Mouse (Mus musculus) neural tube, embryonic 10.5 days (tissue): ENCODE measurements around the gene Kbtbd2.
A peak's percentile ranks its signal among the peaks of the same experiment; 100 is the strongest.

Experiments used
- DNase-seq: peaks from one replicate; pipeline ENCODE4 v3.0.0-alpha.2; 2017; ENCODE audit warnings: low spot score; ENCODE audit errors: extremely low spot score

Kbtbd2 gene

DNA sequence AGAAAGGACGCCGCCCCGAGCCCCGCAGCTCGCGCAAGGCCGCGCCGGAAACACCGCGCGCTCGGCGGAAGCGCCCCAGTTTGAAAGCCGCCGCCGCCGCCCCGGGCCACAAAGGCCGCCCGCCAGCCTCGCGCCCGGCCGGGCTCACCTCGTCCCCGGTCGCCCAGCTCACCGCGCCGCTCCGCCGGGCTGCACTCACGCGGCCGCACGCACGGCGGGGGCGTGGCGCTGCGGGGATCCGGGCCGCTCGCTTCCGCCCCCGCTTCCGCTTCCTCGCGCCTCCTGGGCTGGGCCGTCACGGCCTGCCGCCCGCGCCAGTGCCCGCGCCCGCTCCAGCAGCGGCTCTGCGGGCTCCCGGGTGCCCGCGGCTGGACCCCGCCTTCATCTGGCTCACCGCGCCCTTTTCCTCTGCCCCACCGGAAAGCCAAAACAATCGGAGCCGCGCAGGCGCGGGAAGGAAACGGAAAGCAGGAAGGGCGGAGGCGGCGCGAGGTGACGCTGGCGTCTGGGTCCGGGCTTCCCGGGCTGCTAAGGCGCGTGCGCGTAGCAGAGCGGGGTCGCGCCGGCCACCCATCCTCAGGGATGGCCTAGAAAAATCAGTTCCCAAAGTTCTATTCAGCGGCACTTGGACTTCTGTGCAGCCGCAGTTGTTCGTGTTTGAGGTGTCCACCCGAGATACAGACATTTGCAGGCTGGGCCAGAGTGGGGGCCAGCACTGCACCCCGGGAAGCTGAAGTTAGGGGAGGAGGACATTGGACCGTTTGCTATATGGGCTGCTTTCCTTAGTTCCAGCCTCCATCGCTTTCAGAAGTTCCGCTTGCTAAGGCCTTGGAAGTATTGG lies at the start of gene Kbtbd2:
Gene Kbtbd2, minus strand, starts transcription at position 503 of the 841 bp plus-strand sequence.
- peak; percentile 92 for DNase-seq

DNA sequence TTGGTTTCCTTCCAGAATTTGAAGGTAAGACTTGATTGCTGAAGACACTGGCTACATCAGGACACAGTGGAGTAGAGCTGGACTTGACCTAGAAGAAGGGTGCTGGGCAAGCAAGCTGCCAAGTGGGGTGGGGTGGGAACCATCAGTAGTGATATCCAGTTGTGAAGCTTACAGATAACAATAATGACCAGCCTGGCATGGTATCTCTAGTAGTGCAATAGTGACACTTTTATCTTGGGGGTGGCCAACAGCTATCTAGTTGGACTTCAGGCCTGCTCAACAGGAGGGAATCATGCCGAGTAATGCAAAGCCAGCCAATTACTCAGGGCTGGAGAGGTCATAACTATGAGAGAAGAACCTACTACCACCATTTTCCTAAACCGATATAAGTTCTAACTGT lies 46.8 kb upstream of the Kbtbd2 start:
- DNase-seq = no peak

DNA sequence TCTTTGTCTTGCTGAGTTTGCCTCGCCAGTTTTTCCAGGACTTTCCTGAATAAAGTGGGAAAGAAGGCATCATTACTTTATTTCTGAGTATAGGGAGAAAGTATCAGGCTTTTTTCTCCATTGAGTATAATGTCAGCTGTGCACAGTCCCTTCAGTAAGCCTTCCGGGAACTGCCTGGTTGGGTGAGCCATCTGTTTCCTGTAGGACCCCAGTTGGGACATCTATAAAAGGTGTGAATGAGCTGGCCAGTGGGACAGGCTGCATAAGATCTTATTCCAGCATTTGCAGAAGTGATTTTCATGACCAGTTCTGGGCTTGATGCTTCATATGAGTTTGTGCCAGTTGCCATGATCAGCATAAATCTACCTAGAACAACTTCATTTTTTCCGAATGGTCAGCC lies 45.6 kb upstream of the Kbtbd2 start:
- no peak for DNase-seq

DNA sequence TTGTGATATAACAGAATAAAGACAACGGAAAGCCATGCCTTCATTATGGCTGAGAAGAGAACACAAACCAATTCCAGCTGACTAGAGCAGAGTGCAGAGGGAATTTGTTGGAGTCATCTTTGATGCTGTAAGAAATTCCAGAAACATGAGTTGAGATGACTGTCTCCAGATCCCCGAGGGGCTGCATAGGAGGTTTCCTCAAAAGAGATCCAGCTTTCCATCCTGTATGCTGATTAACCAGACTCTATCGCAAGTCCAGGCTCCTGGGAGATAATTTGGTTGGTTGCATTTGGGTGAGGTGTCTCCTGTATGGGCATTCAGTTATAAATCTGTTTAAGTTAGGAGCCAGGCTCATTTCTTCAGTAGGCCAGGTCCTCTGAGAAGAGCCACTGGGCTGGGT lies 40.0 kb upstream of the Kbtbd2 start:
- no peak for DNase-seq

DNA sequence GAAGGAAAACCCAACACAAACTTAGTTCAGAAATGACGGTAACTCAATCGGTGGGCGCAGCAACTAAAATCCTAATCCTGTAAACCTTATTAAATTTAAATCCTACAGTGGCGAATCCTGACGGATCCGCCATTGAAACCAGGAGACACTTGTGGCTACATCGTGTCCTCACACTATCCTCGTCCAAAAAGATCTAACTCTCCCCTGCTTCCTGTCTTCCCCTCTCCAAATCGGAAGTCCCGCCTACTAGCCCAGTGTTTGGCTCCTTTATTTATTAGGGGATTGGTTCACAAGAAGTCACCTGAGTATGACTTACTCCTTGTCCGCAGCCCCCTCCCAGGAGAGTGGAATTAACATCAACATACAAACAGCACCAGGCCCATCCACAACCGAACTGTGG lies 39.6 kb upstream of the Kbtbd2 start:
- DNase-seq = no peak

DNA sequence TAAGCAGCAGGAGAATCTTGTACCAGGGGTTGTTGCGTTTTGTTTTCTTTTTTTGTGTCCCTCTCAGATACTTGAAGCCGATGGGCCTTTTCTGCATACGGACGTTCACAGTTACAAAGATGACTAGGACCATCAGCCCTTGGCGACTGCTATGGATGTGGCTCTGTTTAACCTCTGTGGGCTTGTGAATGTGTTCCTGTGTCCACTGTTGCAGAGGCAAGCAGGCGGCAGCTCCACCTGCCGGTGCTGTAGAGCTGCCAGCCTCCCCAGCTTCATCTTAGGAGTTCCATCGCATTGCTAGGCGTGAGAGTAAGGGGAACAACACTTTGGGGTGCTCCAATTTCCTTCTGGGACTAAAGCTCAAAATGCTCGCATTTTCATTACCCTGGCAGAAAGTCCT lies 37.9 kb upstream of the Kbtbd2 start:
- no peak for DNase-seq

DNA sequence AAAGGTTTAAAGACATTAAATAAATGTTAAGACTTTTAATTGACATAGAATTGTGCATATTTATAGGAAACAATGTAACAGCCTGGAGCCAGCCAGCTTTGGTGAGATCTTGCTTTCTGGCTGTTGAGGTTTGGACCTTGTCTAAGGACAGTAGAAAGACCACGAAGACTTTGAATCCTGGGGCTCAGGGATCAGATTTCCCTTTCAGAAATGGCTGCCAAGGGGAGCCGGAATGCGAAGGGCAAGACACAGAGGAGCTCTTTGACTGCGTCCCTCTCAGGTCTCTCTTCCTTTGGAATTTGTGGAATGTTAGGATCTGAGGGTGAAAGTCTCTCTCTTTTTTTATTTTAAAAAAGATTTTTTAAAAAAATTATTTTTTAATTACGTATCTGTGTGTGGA lies 37.2 kb upstream of the Kbtbd2 start:
- DNase-seq = no peak

DNA sequence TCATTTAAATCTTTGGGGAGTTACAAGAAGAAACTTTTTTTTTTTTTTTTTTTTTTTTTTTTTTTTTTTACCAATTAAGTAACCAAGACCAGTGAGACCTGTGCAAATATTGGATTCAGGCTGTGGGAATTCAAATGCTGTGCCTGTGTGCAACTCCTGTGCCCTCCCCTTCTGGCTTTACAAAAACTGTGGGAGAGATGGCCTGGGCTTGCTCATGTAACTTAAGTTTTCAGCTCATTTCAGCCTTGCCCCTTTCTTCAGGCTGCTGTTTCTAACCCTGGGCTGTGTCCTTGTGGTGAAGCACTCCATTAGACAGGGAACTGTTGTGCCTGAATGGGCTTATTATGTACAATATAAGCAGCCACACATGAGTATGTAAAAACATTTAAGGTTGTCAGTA lies 35.2 kb upstream of the Kbtbd2 start:
- peak; percentile 27 for DNase-seq

DNA sequence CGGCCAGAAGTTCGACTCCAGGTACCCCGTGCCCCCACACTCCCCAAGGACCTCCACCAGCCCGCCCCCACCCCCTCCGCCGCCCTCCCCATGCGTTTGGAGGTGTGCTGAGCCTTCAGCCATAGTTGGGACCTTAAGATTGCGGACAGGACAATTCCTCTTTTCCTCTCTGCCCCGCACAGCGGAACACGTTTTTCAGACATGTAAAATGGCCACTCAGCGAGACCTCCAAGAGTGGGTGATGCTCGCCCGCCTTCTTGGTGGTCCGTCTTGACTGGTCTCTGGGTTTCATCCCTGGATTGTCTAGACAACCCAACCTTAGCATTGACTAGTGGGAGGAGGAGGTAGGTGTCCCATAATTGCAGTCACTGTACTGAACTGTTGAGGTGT lies 34.8 kb upstream of the Kbtbd2 start:
- no peak for DNase-seq

DNA sequence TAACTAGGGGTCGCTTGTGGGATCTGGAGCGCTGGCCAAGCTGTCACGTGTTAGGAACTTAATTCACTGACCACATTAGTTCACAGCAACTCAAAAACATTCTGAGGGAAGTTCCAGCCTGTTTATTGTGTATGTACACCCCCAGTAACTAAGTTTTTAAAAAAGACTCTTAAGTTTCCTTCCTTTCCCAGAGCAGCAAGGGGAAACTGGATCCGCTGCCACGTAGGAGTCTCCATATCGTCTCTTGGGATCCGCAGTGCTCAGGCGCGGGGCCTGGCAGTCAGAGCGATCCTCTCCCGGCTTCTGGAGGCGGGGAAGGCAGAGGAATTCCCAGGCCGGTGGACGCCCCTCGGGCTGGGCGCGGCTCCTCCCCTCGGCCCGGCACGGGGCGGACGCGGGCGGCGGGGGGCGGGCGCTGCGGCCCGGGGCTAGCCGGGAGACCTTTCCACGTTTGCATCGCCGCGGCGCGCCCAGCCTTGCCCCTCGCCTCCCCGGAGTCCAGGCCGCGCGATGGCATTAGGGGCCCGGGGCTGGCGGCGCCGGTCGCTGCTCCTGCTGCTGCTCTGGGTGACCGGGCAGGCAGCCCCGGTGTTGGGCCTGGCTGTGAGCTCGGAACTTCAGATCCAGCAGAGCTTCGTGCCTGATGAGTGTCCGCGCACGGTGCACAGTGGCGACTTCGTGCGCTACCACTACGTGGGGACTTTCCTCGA lies 34.2 kb upstream of the Kbtbd2 start, which contains the start of gene Fkbp9:
Gene Fkbp9, plus strand, starts transcription at position 363 of the 710 bp plus-strand sequence.
- DNase-seq = peak; percentile 81

DNA sequence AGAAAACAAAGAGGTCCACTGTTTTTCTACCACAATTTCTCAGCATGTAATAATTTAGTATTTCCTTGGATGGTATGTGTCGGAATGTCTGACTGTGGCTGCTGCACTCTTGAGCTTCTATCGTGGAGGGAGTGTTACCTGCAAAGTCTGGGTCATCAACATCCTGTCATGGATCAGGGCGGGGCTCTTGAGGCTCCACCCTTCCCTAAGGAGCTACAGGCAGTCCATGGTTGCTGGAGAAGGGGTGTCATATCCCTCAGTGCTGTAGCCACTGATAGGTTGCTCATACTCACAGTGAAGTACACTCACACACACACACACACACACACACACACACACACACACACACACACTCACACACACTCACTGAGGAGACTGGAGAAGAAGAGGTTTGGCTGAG lies 28.0 kb upstream of the Kbtbd2 start:
- DNase-seq = no peak

DNA sequence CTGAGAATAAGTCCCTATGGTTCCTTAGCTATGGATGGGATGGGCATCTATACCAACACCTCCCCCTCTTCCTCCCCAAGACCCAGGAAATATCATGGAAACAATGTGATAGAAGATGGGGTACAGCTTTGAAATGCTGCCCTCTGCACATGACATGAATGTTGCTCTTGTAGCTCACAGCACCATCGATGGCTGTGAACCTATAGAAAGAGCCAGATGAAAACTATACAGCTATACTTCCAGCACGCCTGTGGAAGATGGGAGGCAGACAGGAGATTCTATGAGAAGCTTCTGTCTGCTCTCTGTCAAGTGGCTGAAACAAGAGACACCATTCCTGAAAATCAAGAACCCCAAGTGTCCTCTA lies 21.5 kb upstream of the Kbtbd2 start:
- DNase-seq = no peak

DNA sequence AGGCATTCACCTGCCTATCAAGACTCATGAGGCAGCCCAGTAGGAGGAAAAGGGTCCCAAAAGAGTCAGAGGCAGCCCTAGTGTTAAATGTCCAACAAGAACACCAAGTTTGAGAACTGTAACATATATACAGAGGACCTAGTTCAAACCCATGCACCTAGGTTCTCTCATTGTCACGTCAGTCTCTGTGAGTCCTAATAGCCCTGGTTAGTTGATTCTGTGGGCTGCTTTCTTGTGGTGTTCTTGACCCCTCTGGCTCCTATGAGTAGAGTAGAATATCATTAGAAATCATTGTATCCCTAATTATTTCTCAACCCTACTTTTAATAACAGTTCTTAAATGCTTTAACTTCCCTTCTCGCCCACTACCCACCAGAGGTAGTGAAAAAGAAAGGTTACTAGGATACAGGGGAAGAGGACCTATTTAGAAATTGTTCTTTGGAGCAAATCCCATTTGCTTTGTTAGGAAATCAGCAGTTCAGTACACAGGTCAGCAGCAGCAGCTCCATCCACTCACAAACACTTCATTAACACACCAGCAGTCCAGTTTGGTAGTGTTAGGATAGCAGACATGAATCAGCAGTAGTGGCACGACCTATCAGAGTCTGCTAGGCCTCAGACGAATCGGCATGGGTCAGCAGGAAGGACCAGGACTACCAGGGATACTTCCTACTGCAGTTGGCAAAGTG lies 21.0 kb upstream of the Kbtbd2 start:
- DNase-seq = no peak

DNA sequence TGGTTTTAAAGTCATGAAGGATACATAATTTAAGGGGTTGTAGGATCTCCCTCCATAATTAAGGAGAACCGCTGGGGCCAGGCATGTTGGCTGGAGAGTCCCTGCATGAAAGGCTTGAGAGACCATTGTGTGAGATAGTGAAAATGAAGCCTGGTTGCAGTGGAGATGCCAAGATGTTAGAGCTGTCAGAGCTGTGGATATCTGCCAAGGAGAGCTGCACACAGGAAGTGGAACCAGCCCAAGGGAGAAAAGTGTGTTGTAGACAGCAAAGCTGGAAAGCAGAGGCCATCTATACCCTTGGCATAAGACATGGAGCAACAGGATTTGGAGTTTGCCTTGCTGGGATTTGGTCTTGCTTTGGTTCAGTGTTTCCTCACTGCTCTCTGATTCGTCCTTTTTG lies 15.7 kb upstream of the Kbtbd2 start:
- no peak for DNase-seq

DNA sequence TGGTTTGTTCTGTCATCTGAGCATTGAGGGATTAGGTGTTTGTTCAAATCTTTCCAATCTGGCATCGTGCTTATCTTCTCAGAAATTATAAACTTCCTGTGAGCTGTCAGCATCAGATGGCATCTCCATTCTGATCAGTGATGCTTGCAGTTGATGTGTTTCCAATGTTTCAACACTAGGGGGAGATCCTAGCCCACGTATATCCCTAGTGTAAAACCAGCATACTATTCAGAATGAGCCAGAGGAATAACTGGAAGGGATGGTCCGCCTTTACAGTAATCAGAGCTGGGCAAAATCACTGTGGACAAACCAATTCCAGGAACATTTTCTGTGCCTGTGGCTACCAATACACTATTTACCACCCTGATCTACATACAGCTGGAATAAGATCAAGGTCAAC lies 11.0 kb upstream of the Kbtbd2 start:
- no peak for DNase-seq

DNA sequence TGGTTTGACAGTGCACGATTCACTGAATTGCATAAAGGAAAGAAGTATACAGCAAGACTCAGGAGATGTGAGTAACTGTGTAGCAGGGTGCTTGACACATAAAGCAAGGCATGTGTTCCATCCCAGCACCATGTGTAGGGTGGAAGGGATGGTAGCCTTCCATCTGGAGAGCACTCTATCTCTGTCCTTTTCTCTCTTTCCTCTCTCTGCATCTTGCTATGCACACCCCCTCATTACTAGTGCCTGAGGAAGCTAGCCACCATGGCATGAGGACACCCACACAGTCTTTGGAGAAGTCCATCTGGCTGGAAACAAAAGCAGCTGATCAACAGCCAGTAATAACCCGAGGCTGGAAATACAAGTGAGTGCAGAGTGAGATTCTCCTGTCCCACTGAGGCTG lies 8.6 kb upstream of the Kbtbd2 start:
- DNase-seq = no peak

DNA sequence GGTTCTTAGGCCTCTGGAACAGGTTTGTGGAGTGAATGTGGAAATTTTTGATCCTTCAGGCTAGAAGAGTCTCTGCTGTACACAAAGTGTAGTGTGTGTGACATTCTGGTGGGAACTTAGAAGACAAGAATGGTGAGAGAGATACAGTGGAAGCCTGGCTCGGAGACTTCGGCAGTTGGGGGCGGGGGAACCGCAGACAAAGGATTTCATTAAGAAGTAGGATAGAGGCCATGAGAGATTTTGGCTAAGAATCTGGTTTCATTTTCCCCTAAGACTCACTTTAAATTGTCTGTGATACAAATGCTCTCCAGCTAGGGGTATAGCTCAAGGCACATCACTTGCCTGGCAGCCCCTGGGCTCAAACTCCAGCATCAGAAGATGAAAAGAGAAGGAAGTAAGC lies 7.4 kb upstream of the Kbtbd2 start:
- DNase-seq = no peak

DNA sequence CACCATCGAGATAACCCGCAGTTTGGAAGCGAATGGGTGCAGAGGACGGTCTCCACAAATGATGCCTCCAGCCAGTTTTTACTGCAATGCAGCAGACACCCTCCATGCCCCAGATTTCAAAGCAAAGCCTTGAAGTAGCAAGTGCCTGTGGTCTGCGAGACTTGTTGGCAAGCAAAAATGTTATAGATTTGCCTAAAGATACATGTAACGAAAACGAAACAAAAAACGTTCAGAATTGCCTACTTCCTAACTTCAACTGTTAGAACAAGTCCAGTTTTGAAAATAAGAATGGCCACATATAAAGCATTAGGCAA lies 496 bp upstream of the Kbtbd2 start:
- no peak for DNase-seq

DNA sequence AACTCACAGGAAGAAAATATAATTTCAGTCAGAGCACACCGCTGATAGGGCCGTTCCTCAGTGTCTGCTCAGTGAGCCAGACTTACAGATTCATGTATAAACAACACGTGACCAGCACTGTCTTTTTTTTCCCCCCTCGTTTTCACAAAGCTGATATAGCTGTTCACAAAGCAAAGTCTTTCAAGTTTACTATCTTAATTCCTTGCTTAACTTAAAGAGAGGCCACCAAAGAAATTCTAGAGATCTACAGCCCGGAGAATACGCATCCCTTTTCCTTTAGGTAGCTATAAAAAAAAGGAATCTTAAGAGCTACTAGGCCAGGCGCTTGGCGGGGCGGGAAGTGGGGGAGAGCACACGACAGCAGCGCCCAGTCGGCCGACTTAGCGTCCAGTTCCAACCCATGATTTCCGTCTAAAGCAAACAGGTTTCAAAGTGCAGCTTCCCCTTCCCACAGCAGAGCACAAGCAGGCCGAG lies 908 bp downstream of the Kbtbd2 start:
- no peak for DNase-seq

DNA sequence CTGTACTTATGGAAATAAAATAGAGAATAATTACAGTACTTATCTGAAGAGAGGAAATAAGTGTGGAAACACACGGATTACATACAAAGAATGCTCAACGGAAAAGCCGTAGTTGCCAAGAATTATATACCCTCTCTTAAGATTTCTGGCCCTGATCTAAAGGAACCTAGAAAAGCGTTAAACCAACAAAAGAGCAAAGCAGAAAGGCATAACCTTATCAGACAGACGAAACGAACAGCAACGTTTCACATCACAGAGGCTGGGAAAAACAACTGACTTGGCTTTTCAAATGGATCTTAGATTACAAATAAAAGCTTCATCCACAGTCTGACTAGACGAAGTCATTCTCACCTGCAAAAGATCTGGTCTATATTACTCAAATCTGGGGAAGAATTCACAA lies 1.4 kb downstream of the Kbtbd2 start:
- no peak for DNase-seq

DNA sequence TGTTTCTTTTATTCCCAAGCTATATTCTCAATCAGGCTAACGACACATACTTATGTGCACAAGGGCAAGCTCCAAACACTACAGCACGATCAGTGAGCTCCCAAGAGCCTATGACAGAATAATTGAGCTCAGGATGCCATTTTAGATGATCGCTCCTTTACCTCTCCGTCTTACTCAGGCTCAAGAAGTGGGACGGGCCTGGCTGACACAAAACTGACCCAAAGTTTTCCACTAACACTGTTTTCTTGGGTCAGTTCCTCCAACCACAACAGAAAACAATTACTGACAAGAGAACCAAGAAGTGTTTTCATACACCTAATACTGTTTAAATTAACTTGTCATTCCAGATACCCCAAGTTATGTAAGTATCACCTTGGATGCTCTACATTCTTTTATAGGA lies 2.8 kb downstream of the Kbtbd2 start:
- DNase-seq = no peak

DNA sequence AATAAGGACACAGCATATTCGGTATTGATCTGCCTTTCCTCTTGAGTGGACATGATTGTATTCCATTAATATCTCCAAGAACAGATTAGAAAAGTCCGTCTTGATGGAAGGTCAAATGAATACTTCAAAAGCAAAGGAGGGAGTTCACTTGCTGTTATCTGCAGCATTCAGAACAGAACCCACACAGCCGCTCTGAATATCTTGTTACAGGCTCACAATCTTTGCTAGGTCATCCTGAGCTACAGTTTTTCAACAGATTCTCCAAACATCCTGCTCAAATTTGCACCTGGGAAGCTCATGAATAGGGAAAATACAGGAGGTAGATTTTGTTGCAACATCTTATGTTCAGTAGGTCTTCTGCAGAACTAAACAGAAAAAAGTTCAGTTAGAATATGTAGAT lies 8.3 kb downstream of the Kbtbd2 start:
- DNase-seq = no peak
